Mouse (Mus musculus): ENCODE results near the gene Doc2a. TPM values are rescaled to one million over a fixed set of nuclear protein-coding genes. Genes with fewer than 3 reads are reported as not detected.
A peak's percentile ranks its signal among the peaks of the same experiment; 100 is the strongest.

Gene Doc2a
- polyA plus RNA-seq, 1 experiment from 2014 or later, result 7.7 TPM

DNA sequence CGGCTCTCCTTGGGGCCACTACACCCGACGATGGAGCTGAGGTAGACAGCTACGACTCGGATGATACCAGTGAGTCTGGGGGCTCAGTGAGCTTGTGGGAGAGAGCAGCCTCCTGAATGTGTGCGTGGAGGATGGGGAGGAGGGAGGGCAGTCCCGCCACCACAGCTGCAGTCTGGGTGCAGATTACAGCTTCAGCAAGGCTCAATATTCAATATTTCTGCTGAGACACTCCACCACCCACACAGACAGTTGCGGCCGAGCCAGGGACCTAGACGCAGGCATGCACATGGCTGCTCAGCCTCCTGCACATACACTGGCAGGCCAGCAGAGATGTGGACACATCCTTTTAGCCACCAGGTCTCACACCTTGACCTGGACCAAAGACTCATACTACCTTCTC is 1.6 kb downstream of the Doc2a start:
- no peak for TF ChIP-seq CTCF (IDR thresholded peaks at IDR 0.05; ENCODE audit: low read depth)
- no peak overlapping the region for H3K27ac ChIP-seq
- peaks cover 10% of the 10 kb centered on the region; the same call in 1 of the 2 replicates for H3K27me3 ChIP-seq (ENCODE audit: insufficient read depth, low read length)
- H3K9me3 ChIP-seq (replicated peaks; ENCODE audit: low read length), result no peaks in the 10 kb centered on the region
- 0 out of 2 replicates have a peak, but pooled peaks cover 9% of the 10 kb centered on the region for H3K4me1 ChIP-seq (replicated peaks; ENCODE audit: insufficient read depth, low read length)
- ATAC-seq (replicated peaks; ENCODE audit: low FRiP score, low read depth) (no peak), DNase-seq (ENCODE audit: low spot score) (no peak)
- WGBS, result 13% methylated on average over 10 of the region's 10 CpGs
- H3K4me3 ChIP-seq (replicated peaks; ENCODE audit: low read depth, low read length), result peak overlapping the region; percentile 59; the same call in 1 of the 2 replicates
- H3K36me3 ChIP-seq (ENCODE audit: insufficient read depth, low read length), result peaks cover 16% of the 10 kb centered on the region
- H3K4me2 ChIP-seq (ENCODE audit: low read length), result peak overlapping the region; percentile 99
- H3K9ac ChIP-seq (ENCODE audit: low read depth, low read length), result no peak overlapping the region

DNA sequence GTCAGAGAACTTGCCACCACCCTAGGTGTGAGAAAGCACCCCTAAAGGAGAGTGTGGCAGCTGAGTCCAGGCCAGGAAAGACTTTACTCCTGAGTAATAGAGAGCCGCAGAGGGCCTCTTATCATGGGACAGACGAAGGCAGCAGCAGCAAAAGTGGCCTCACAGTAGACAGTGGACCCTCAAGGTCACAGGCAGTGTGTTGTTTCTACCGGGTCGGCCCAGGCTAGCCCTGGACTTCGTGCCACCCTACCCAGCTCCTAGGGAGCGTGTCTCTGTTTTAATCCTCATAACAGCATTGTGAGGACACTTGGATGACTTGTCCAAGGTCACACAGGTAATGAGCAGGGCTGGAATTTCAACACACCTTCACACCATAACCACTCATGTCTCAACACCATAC is 2.9 kb downstream of the Doc2a start:
- Histone ChIP-seq H3K27ac (no peak overlapping the region), H3K9ac (ENCODE audit: low read depth, low read length) (no peak overlapping the region), H3K4me2 (ENCODE audit: low read length) (no peak overlapping the region), H3K27me3 (ENCODE audit: insufficient read depth, low read length) (peaks cover 10% of the 10 kb centered on the region; the same call in 1 of the 2 replicates), H3K4me3 (replicated peaks; ENCODE audit: low read depth, low read length) (no peak overlapping the region), H3K9me3 (replicated peaks; ENCODE audit: low read length) (no peaks in the 10 kb centered on the region), H3K4me1 (replicated peaks; ENCODE audit: insufficient read depth, low read length) (0 out of 2 replicates have a peak, but pooled peaks cover 9% of the 10 kb centered on the region), H3K36me3 (ENCODE audit: insufficient read depth, low read length) (peaks cover 23% of the 10 kb centered on the region)
- 87% methylated on average over 6 of the region's 6 CpGs for WGBS
- TF ChIP-seq CTCF (IDR thresholded peaks at IDR 0.05; ENCODE audit: low read depth), result no peak
- no peak for DNase-seq (ENCODE audit: low spot score)
- no peak for ATAC-seq (replicated peaks; ENCODE audit: low FRiP score, low read depth)

DNA sequence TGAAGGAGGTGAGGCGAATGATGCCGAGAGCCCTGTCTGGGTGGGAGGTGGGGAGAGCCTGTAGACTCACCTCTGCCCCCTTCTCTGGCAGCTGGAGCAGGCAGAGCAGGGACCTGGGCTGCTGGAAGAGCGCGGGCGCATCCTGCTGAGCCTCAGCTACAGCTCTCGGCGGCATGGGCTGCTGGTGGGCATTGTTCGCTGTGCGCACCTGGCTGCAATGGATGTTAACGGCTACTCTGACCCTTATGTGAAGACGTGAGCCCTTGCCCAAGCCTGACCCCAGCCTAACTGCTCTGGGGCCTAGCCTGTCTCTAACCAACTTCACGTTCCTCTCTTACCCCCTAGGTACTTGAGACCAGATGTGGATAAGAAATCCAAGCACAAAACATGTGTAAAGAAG is 4.0 kb downstream of the Doc2a start:
- no peak overlapping the region for H3K27ac ChIP-seq
- 44% methylated on average over 12 of the region's 12 CpGs for WGBS
- peaks cover 10% of the 10 kb centered on the region; the same call in 1 of the 2 replicates for H3K27me3 ChIP-seq (ENCODE audit: insufficient read depth, low read length)
- H3K4me3 ChIP-seq (replicated peaks; ENCODE audit: low read depth, low read length), result no peak overlapping the region
- H3K9ac ChIP-seq (ENCODE audit: low read depth, low read length), result no peak overlapping the region
- H3K4me1 ChIP-seq (replicated peaks; ENCODE audit: insufficient read depth, low read length), result 0 out of 2 replicates have a peak, but pooled peaks cover 9% of the 10 kb centered on the region
- no peak for TF ChIP-seq CTCF (IDR thresholded peaks at IDR 0.05; ENCODE audit: low read depth)
- no peaks in the 10 kb centered on the region for H3K9me3 ChIP-seq (replicated peaks; ENCODE audit: low read length)
- H3K36me3 ChIP-seq (ENCODE audit: insufficient read depth, low read length), result peaks cover 31% of the 10 kb centered on the region
- DNase-seq (ENCODE audit: low spot score), result no peak
- no peak overlapping the region for H3K4me2 ChIP-seq (ENCODE audit: low read length)
- no peak for ATAC-seq (replicated peaks; ENCODE audit: low FRiP score, low read depth)

DNA sequence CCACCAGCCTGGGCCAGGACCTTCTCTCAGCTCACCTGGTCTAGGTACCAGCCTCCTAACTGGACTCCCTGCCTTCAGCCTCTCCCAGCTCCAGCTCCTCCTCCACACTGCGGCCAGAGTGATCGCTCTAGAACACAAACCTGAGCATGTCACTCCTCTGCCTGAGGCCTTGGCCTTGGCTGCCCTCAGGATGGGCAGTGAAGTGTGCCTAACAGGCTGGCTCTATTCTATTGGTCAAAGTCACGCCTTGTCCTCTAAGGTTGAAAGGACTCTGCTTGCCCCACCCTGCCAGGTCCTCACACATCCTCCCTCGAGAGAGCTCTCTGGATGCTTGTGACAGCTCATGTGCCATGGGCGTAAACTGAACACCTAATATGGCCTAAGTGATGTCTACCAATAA is 6.2 kb downstream of the Doc2a start:
- TF ChIP-seq CTCF (IDR thresholded peaks at IDR 0.05; ENCODE audit: low read depth), result no peak
- Histone ChIP-seq H3K9ac (ENCODE audit: low read depth, low read length) (no peak overlapping the region), H3K4me1 (replicated peaks; ENCODE audit: insufficient read depth, low read length) (0 out of 2 replicates have a peak, but pooled peaks cover 3% of the 10 kb centered on the region), H3K4me2 (ENCODE audit: low read length) (no peak overlapping the region), H3K27me3 (ENCODE audit: insufficient read depth, low read length) (peaks cover 4% of the 10 kb centered on the region; the same call in 1 of the 2 replicates), H3K9me3 (replicated peaks; ENCODE audit: low read length) (no peaks in the 10 kb centered on the region), H3K36me3 (ENCODE audit: insufficient read depth, low read length) (peaks cover 44% of the 10 kb centered on the region), H3K27ac (no peak overlapping the region), H3K4me3 (replicated peaks; ENCODE audit: low read depth, low read length) (no peak overlapping the region)
- WGBS, result 69% methylated on average over 5 of the region's 5 CpGs
- DNase-seq (ENCODE audit: low spot score), result no peak
- ATAC-seq (replicated peaks; ENCODE audit: low FRiP score, low read depth), result peak; percentile 18

DNA sequence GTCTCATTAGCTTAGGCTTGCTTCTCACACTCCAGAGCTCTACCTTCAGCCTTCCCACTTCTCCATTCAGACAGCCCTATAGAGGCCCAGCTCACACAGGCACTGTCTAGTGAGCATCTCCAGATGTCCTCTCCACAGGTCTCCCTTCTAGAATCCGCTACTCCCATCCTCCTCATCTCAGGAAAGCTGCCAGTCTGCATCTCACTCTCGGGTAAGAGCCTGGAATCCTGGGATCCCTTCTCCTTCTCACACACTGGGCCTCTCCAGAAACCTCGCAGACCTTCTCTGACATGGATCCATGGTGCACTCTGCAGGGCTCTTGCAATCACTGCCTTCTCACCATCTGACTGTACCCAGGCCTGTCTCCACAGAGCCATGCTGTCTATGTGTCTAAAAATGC is 8.4 kb downstream of the Doc2a start:
- Histone ChIP-seq H3K36me3 (ENCODE audit: insufficient read depth, low read length) (peaks cover 47% of the 10 kb centered on the region), H3K4me2 (ENCODE audit: low read length) (no peak overlapping the region)
- 87% methylated on average over 3 of the region's 3 CpGs for WGBS

DNA sequence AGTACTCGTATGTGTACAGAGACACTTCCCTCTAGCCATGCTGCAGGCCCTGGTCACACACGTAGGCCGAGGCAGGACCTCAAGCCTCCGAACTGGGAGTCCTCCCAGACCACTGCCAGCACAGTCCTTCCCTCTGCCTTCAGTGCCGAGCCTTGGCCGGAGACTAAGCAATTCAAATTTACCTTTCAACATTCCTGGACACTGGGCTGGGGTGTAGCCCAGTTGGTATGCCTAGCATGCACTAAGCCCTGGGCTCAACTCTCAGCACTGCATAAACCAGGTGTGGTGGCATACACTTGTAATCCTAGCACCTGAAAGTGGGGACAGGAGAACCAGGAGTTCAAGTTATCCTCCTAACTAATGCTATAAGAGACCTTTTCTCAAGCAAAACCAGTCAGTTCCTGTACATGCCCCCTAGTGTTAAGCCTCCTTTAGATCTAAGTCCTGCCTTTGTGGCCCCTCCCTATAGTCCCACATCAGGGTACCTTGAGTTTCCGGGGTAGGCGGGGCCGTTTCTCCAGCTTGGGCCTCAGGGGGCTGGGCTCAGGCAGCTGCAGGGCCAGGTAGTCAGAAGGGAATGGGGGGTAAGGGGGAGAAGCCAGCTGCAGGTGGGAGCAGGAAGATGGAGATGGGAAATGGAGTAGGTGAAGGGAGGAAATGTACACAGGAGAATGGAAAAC is 9.7 kb downstream of the Doc2a start:
- Histone ChIP-seq H3K4me2 (ENCODE audit: low read length) (no peak overlapping the region), H3K36me3 (ENCODE audit: insufficient read depth, low read length) (peaks cover 47% of the 10 kb centered on the region), H3K4me1 (replicated peaks; ENCODE audit: insufficient read depth, low read length) (no peaks in the 10 kb centered on the region), H3K27me3 (ENCODE audit: insufficient read depth, low read length) (no peaks in the 10 kb centered on the region), H3K4me3 (replicated peaks; ENCODE audit: low read depth, low read length) (no peak overlapping the region), H3K9me3 (replicated peaks; ENCODE audit: low read length) (no peaks in the 10 kb centered on the region), H3K27ac (no peak overlapping the region), H3K9ac (ENCODE audit: low read depth, low read length) (no peak overlapping the region)
- 62% methylated on average over 9 of the region's 9 CpGs for WGBS
- ATAC-seq (replicated peaks; ENCODE audit: low FRiP score, low read depth) (no peak), DNase-seq (ENCODE audit: low spot score) (no peak)
- peak; percentile 20; the same call in 1 of the 2 replicates for TF ChIP-seq CTCF (IDR thresholded peaks at IDR 0.05; ENCODE audit: low read depth)

More for the DNA sequence above, 8.4 kb downstream of the Doc2a start:
- Histone ChIP-seq H3K9me3 (replicated peaks; ENCODE audit: low read length) (no peaks in the 10 kb centered on the region), H3K4me3 (replicated peaks; ENCODE audit: low read depth, low read length) (no peak overlapping the region), H3K4me1 (replicated peaks; ENCODE audit: insufficient read depth, low read length) (0 out of 2 replicates have a peak, but pooled peaks cover 3% of the 10 kb centered on the region), H3K27me3 (ENCODE audit: insufficient read depth, low read length) (no peaks in the 10 kb centered on the region), H3K9ac (ENCODE audit: low read depth, low read length) (no peak overlapping the region), H3K27ac (no peak overlapping the region)
- no peak for ATAC-seq (replicated peaks; ENCODE audit: low FRiP score, low read depth)
- DNase-seq (ENCODE audit: low spot score), result no peak
- TF ChIP-seq CTCF (IDR thresholded peaks at IDR 0.05; ENCODE audit: low read depth), result no peak
